Mouse (Mus musculus): ENCODE results near the gene Psmb10.
A peak's percentile ranks its signal among the peaks of the same experiment; 100 is the strongest.
"Not testable (repeated sequence)": the region's sequence is repeated elsewhere in the genome, so short reads cannot be mapped to it uniquely, and the experiment has no call there.

Psmb10 gene

DNA sequence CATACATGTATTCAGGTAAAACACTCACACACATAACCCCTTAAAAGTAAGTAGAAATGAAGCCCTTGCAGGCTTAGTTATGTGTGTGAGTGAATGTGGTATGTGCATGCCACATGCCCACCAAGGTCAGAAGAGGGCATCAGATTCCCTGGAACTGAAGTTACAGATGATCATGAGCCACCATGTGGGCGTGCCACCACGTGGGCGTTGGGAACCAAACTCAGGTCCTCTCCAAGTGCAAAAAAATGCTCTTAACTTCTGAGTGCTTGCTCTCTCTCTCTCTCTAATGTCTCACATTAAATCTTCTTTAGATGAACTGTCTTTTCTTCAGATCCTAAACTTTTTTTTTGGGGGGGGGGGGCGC is at the start of gene Psmb10:
TSS of gene Psmb10 (minus strand) at position 139 of the 364 bp plus-strand sequence.
- DNase-seq (ENCODE audit: low spot score), result no peak

DNA sequence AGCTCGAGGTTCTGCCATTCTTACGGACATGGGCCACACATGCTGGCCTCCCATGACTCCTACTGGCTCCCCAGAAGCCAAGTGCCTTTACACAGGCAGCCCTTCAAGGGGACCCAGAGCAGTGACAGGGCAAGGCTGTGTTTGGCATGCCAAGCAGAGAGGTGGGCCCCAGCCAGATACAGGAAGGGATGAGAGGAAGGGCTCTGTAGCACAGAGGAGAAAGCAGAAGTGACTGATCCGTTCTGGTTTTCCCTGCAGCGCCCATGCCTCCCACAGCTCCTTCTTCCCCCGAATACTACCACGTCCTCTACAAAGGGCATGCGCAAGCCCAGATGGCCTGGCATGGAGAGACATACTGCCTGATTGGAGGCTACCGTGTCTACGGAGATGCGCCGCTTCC is 45.2 kb upstream of the Psmb10 start:
- not testable (repeated sequence) for DNase-seq (ENCODE audit: low spot score)

DNA sequence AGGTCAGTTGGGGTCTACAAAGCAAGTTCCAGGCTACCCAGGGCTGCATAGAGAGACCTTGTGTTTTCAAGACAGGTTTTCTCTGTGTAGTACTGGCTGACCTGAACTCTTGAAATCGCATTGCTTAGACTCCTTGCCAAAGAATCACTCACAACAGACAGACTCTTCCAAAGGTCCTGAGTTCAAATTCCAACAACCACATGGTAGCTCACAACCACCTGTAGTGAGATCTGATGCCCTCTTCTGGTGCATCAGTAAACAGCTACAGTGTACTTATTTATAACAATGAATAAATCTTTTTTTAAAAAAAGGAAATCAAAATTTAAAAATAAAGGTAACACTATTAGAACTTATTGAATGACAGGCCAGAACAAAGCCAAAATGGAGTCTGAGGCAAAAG is 42.9 kb upstream of the Psmb10 start:
- no peak for DNase-seq (ENCODE audit: low spot score)

DNA sequence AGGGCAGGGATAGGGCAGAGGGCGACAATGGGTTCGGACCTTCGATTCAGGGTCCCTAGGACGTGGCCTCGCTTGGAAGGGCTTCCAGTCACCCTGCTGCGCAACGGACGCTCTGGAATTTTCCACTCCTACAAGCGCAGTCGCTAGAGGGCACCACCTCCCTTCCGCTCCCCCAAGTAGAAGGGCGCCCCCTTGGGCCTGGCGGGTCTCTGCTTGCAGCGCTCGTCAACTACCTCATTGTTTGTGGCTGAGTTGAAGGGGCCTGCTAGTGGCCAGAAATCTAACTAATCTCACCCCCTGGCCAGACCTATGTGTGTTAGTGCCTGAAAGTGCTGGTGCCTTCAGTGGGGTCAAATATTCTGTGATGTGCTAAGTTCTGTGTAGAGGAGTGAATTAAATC is 41.1 kb upstream of the Psmb10 start, which contains the start of gene Dpep3:
TSS of gene Dpep3 (minus strand) at position 105 of the 400 bp plus-strand sequence.
- no peak for DNase-seq (ENCODE audit: low spot score)

GRCm38 (mm10) chr8:105975363-105975762 is 37.1 kb upstream of the Psmb10 start:
- DNase-seq (ENCODE audit: low spot score), result no peak

DNA sequence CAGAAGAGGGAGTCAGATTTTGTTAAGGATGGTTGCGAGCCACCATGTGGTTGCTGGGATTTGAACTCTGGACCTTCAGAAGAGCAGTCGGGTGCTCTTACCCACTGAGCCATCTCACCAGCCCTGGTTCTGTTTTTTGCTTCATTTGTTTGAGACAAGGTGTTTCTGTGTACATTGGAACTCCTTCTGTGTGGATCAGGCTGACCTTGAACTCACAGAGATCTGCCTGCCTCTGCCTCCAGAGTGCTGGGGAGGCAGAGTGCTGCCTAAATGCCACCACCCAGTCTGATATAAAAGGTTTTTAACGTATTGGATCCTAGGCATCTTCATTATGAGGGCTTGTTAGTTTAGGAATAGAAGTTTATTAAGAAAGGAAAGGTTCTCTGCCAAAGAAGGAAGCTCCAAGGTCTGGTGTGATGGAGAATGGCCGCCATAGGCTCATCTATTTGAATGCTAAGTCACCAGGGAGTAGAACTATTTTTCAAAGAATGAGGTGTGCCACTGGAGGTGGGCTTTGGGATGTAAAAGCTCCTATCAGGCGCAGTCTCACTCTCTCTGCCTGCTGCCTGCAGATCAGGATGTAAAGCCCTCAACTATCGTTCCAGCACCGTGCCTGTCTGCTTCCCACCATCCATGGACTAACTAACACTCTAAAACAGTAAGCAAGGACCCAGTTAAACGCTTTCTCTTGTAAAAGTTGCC is 32.9 kb upstream of the Psmb10 start:
- no peak for DNase-seq (ENCODE audit: low spot score)

DNA sequence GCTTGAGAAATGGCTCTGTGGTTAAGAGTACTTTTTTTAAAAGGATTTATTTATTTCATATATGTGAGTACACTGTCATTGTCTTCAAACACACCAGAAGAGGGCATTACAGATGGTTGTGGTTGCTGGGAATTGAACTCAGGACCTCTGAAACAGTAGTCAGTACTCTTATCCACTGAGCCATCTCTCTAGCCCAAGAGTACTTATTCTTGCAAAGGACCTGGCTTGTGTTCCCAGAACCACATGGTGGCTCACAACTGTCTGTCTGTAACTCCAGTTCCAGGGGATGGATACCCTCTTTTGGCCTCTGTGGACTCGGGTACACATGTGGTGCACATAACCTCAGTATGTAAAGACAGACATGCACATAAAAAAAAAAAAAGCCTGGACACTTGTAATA is 31.1 kb upstream of the Psmb10 start:
- no peak for DNase-seq (ENCODE audit: low spot score)

DNA sequence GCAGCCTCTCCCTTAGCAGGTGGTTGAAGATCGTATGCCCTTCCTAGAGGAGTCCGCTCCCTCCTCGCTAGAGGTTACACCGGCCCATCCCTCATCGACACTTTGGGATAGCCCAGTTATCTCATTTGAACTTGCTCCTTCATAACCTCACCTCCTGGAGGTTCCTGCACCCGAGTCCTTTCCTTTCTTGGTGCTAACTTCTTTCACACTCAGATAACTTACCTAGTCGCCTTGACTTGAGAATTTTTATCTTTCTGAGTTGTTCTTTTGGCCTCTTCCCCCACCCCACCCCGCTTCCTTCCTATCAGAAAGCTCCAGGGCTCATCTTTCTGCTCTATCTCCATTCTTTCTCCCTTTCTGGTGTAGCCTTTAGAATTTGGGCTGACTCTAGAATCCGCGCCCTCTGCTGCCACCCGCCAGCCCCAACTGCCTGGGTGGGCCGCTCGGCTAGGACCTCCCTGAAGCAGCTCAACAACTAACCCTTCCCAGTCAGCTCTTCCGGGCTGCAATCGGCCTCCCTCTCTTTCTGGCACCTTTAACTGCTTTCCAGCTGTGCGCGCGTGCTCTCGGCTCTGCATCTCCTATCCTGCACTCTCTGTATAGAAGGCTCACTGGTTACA is 28.6 kb upstream of the Psmb10 start:
- DNase-seq (ENCODE audit: low spot score), result peak; percentile 17

DNA sequence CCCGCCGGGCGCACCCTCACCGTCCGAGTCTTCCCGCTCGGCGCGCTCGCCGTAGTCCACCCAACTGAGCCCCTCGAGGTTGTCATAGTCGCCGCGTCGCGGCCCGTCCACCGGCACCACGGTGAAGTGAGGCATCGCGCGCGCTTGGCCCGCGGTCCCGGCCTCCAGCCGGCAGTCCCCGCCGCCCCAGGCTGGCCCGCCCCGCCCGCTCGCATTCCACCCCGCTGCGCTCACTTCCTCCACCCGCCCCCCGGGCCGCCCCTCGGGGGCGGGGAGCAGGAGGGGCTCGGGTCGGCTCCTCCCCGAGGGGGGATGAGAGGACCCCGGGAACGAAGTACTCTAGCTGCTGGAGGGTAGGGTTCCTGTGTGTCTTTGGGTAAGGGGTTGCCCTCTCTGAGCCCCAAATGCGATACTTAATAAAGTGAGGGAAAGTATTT is 27.7 kb upstream of the Psmb10 start, which contains the start of gene Slc12a4:
TSS of gene Slc12a4 (minus strand) at position 193 of the 437 bp plus-strand sequence.
- DNase-seq (ENCODE audit: low spot score), result peak; percentile 66

DNA sequence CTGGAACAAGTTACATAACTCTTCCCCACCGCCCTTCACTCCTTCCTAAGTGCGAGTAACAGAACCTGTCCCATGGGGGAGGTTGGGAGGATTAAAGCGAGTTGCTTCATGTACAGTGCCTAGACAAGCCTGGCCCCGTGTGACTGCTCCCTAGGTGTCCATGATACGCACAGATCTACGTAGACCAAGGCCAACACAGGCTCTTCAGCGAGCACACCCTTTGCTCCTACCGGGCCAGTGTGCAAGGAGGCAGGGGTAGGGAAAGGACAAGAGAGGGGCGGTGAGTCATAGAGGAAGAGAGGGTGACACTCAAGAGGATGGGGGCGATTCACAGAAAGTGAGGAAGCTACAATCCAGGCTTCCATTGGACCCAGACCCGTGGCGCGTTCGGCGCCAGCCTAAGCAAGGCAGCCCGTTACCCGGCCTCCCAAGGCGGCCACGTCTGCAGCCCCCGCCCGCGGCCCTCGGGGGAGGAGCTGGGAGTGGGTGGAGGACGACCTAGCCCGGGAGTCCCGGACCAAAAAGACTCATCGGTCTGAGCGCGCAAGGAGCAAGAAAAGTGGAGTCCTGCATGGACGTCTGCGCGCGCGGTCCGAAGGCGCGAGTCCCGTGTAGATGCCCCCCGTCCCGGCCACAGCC is 27.1 kb upstream of the Psmb10 start:
- peak; percentile 38 for DNase-seq (ENCODE audit: low spot score)

- DNase-seq (ENCODE audit: low spot score), result no peak
These were observed 26.4 kb upstream of the Psmb10 start for GRCm38 (mm10) chr8:105964506-105965265.

- DNase-seq (ENCODE audit: low spot score), result no peak
These were observed 23.3 kb upstream of the Psmb10 start for GRCm38 (mm10) chr8:105961536-105961935.

- no peak for DNase-seq (ENCODE audit: low spot score)
These were observed 22.9 kb upstream of the Psmb10 start for GRCm38 (mm10) chr8:105961101-105961500.

DNA sequence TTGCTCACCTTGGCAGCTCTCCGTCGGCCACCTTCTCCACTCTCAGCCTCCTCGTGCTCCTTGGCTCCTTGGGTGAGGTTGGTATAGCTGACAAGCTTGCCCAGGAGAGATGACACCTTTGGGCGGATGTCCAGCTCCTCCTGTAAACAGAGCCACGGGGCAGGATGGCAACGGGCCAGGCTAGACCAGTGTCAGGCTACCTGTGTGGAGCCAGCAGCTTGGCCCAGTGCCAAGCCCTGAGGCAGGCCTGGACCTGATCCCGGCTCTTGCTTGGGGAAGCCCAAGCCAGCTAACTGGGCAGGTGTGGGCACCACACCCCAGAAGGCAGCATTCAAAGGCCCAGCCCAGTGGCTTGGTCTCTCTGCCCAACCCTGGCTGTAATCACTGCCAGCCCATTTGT is 21.1 kb upstream of the Psmb10 start:
- DNase-seq (ENCODE audit: low spot score), result no peak

DNA sequence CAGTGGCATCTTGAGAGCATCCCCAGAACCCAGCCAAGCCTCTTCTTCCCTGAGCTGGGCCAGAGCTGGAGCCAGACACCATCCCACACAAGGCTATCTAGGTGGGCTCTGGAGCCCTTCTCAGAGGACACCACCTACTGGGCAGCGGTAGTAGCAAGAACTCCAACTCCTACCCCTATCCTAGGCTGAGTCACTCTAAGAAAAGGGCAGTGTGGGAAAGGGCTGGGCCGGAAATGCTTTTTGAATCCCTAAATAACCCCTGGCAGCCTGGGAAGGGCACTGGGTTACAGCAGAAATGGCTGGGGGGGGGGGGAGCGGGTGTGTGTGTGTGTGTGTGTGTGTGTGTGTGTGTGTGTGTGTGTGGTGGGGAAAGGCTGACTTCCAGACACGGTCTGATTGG is 19.6 kb upstream of the Psmb10 start:
- no peak for DNase-seq (ENCODE audit: low spot score)

- DNase-seq (ENCODE audit: low spot score), result no peak
These were observed 18.3 kb upstream of the Psmb10 start for GRCm38 (mm10) chr8:105956556-105956955.

DNA sequence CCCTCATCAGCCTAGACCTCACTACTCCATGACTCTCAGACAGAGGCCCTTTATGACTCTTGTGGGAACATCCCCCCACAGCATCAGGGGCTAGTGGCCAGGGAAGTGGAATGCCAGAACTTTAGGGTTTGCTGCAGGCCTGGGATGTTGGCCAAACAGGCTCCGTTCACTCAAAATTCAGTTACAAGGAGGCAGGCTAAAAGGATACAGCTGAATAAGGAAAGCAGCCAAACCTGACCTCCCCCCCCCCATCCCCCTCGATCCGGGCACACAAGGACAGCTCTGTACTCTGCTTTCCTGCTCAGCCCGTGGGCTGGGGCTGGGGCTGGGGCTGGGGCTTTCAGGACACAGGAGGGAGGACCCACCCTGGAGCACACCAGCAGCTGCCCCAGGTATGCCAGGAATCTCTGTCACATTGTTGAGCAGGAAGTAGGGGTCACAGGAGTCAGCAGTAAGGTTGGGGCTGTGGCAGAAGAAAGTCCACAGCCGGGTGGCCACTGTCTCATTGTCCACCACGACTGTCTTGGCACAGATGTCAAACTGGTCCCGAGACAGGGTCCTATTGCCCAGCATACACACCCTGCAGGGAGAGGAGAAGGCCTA is 12.9 kb upstream of the Psmb10 start:
- DNase-seq (ENCODE audit: low spot score), result no peak

DNA sequence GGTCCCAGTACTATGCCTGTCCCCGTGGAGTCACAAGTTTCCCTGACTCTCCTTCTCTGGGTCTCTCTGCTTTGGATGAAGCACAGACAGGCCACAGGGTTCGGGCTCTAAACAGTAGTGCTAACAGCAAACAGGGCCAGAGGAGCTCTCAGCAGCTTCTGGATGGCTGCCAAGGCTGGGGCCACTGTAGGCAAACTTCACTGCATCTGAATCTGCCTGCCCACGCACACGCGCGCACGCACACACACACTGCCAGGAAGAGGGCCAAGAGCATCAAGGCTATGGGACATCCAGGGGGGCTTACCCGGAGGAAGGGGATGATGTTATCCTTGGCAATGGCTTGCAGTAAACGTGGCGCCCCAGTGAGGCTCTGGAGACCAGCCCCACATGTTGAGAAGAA is 11.1 kb upstream of the Psmb10 start:
- DNase-seq (ENCODE audit: low spot score), result no peak

DNA sequence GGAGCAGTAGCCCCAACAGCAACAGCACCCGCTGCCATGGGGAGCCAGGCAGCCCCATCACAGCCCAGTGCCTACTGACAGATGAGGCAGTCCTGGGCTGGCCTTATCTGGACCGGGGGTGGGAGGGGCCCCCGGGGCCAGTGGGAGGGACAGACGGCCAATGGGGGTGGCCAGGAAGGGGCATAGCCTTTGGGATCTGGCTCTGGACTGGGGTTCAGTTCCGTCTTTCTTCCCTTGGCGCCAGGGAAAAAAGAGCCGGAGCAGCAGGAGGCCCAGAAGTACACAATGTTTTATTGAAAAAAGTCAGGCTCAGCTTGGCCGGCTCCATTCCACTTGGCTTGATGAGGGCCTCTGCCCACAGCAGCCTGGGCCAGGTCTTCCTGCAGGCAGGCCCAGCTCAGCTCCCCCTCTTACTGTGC is 5.1 kb upstream of the Psmb10 start, which contains the start of gene Lcat:
TSS of gene Lcat (minus strand) at position 62 of the 419 bp plus-strand sequence.
- no peak for DNase-seq (ENCODE audit: low spot score)

DNA sequence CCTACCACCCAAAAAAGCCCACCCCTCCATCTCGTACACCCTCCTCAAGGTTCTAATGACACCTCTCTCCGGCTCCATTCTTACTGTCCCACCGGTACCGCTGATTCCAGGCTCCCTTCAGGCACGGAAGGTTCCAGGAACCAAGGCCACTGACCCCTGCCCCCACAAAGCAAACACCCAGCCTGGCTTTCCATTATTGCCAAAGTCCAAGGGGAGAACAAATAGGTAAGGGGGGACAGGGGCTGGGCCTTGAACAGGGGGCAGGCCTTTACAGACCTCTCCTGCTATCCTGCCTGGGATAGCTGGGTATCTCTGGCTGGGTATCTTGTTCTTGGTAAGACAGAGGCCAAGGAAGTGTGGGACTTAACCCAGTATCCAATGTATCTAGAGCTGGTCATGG is 4.3 kb upstream of the Psmb10 start:
- no peak for DNase-seq (ENCODE audit: low spot score)

- DNase-seq (ENCODE audit: low spot score), result no peak
These were observed 3.8 kb upstream of the Psmb10 start for GRCm38 (mm10) chr8:105942026-105942425.
